Mouse (Mus musculus): ENCODE measurements around the gene Ndufb6.

DNA sequence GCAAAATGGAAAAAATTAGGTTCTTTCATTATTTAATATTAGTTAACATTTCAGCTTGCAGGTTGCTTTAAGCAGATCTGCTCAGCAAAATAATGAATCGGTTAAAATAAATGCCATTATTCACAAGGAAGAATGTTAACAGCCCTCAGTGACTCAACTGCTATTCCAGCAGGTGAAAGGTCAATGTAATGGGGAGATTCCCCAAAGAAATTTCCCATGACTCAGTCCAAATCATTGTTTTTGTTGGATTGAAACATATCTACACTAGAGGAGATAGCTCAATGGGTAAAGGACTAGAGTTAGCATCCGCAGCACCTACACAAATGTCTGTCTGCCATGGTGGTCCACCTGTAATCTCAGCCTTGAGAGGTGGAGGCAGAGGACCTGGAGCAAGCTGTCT lies 9.8 kb upstream of the Ndufb6 start:
- TF ChIP-seq CTCF (IDR thresholded peaks at IDR 0.05; ENCODE audit: insufficient read depth, low read length), result no peak
- no peak for TF ChIP-seq POLR2A (IDR thresholded peaks at IDR 0.05; ENCODE audit: borderline replicate concordance, extremely low read depth, low read depth, low read length)

Measured in lung, adult 2 months (tissue).